Comparison of ENCODE assay signal across 28 mouse cellular contexts in genomic region chr3:80324726-80325125, GRCm38 (mm10).
"Had no signal": no experiment of that assay in that cellular context is flagged by ENCODE, and none has a peak within 500 bp of the region (broad histone marks: within the 10 kb centered on the region; RNA-seq: fewer than 3 reads in every experiment).

No protein-coding gene starts in this region.

- ATAC-seq: forebrain, embryonic 13.5 days; forebrain, embryonic 14.5 days; forebrain, embryonic 15.5 days; forebrain, embryonic 16.5 days had no signal

- H3K4me2 ChIP-seq: embryonic facial prominence, embryonic 12.5 days; embryonic facial prominence, embryonic 13.5 days; embryonic facial prominence, embryonic 15.5 days; forebrain, embryonic 12.5 days; forebrain, embryonic 13.5 days; forebrain, embryonic 15.5 days; heart, embryonic 11.5 days had no signal

- H3K4me1 ChIP-seq: embryonic facial prominence, embryonic 10.5 days; embryonic facial prominence, embryonic 12.5 days; embryonic facial prominence, embryonic 13.5 days; embryonic facial prominence, embryonic 15.5 days; forebrain, embryonic 10.5 days; forebrain, embryonic 12.5 days; forebrain, embryonic 13.5 days; forebrain, embryonic 15.5 days; heart, embryonic 10.5 days had no signal

- H3K9me3 ChIP-seq: embryonic facial prominence, embryonic 10.5 days; embryonic facial prominence, embryonic 12.5 days; embryonic facial prominence, embryonic 13.5 days; embryonic facial prominence, embryonic 15.5 days; forebrain, embryonic 10.5 days; forebrain, embryonic 12.5 days; forebrain, embryonic 13.5 days; forebrain, embryonic 15.5 days; heart, embryonic 10.5 days had no signal

- DNase-seq: cerebellum, adult 8-10 months; cerebellum, adult 9-10 months; cerebellum, postnatal 10 days; cerebellum, postnatal 14 days; cerebellum, postnatal 25 days; cerebellum, postnatal 36 days; embryo, embryonic 11 days; gastrocnemius, adult 2 months; gastrocnemius, postnatal 10 days; gastrocnemius, postnatal 14 days; gastrocnemius, postnatal 25 days; gastrocnemius, postnatal 36 days; heart, adult 11 months; heart, adult 18-20 months; heart, adult 2 months had no signal

- H3K27me3 ChIP-seq: embryonic facial prominence, embryonic 12.5 days; embryonic facial prominence, embryonic 13.5 days; embryonic facial prominence, embryonic 15.5 days; forebrain, embryonic 12.5 days; forebrain, embryonic 13.5 days; forebrain, embryonic 15.5 days had no signal

- H3K4me3 ChIP-seq: embryonic facial prominence, embryonic 10.5 days; embryonic facial prominence, embryonic 12.5 days; embryonic facial prominence, embryonic 13.5 days; embryonic facial prominence, embryonic 15.5 days; erythroblast, embryonic 14.5 days; forebrain, embryonic 10.5 days; forebrain, embryonic 12.5 days; forebrain, embryonic 13.5 days; forebrain, embryonic 15.5 days; gastrocnemius, adult 2 months; heart, adult 2 months; heart, embryonic 10.5 days had no signal

- H3K27ac ChIP-seq: embryonic facial prominence, embryonic 10.5 days; embryonic facial prominence, embryonic 12.5 days; embryonic facial prominence, embryonic 13.5 days; embryonic facial prominence, embryonic 15.5 days; forebrain, embryonic 10.5 days; forebrain, embryonic 12.5 days; forebrain, embryonic 13.5 days; forebrain, embryonic 15.5 days; gastrocnemius, adult 2 months; heart, adult 2 months; heart, embryonic 10.5 days had no signal

- H3K9ac ChIP-seq: embryonic facial prominence, embryonic 12.5 days; embryonic facial prominence, embryonic 13.5 days; embryonic facial prominence, embryonic 15.5 days; forebrain, embryonic 12.5 days; forebrain, embryonic 13.5 days; forebrain, embryonic 15.5 days had no signal

- H3K36me3 ChIP-seq: embryonic facial prominence, embryonic 10.5 days; embryonic facial prominence, embryonic 12.5 days; embryonic facial prominence, embryonic 13.5 days; embryonic facial prominence, embryonic 15.5 days; forebrain, embryonic 10.5 days; forebrain, embryonic 12.5 days; forebrain, embryonic 15.5 days; heart, embryonic 10.5 days had no signal
